Mouse (Mus musculus): ENCODE measurements around the gene Zfp553.

Zfp553 gene

GRCm38 (mm10) chr7:127212432-127213250 is 20.2 kb upstream of the Zfp553 start:
- no peak for DNase-seq

GRCm38 (mm10) chr7:127213485-127213884 is 19.4 kb upstream of the Zfp553 start:
- peak; percentile 61 for DNase-seq

GRCm38 (mm10) chr7:127213930-127214329 is 18.9 kb upstream of the Zfp553 start:
- DNase-seq: no peak

- DNase-seq: no peak
These were observed 18.3 kb upstream of the Zfp553 start for GRCm38 (mm10) chr7:127214521-127214920.

- peak; percentile 77 for DNase-seq
These were observed 17.6 kb upstream of the Zfp553 start for GRCm38 (mm10) chr7:127214981-127215871.

GRCm38 (mm10) chr7:127216307-127216706 is 16.6 kb upstream of the Zfp553 start:
- no peak for DNase-seq

- no peak for DNase-seq
These were observed 15.4 kb upstream of the Zfp553 start for GRCm38 (mm10) chr7:127217475-127217874.

- no peak for DNase-seq
These were observed 14.8 kb upstream of the Zfp553 start for GRCm38 (mm10) chr7:127217901-127218642.

- DNase-seq: no peak
These were observed 14.2 kb upstream of the Zfp553 start for GRCm38 (mm10) chr7:127218670-127219069.

- no peak for DNase-seq
These were observed 12.4 kb upstream of the Zfp553 start for GRCm38 (mm10) chr7:127220440-127220839.

- DNase-seq: no peak
These were observed 9.8 kb upstream of the Zfp553 start for GRCm38 (mm10) chr7:127223106-127223505.

GRCm38 (mm10) chr7:127223515-127224478 is 9.1 kb upstream of the Zfp553 start:
- no peak for DNase-seq

GRCm38 (mm10) chr7:127224616-127225015 is 8.2 kb upstream of the Zfp553 start:
- no peak for DNase-seq

- no peak for DNase-seq
These were observed 7.5 kb upstream of the Zfp553 start for GRCm38 (mm10) chr7:127225147-127225995.

GRCm38 (mm10) chr7:127228615-127229303 is 4.1 kb upstream of the Zfp553 start:
- DNase-seq: peak; percentile 90

GRCm38 (mm10) chr7:127231376-127231775 is 1.5 kb upstream of the Zfp553 start:
- DNase-seq: no peak

GRCm38 (mm10) chr7:127231826-127232621 is 837 bp upstream of the Zfp553 start:
- no peak for DNase-seq

- no peak for DNase-seq
These were observed 498 bp downstream of the Zfp553 start for GRCm38 (mm10) chr7:127233368-127233749.

GRCm38 (mm10) chr7:127233765-127234164 is 904 bp downstream of the Zfp553 start:
- no peak for DNase-seq
